Mouse (Mus musculus): ENCODE measurements around the gene Reps1.

Reps1 gene

DNA sequence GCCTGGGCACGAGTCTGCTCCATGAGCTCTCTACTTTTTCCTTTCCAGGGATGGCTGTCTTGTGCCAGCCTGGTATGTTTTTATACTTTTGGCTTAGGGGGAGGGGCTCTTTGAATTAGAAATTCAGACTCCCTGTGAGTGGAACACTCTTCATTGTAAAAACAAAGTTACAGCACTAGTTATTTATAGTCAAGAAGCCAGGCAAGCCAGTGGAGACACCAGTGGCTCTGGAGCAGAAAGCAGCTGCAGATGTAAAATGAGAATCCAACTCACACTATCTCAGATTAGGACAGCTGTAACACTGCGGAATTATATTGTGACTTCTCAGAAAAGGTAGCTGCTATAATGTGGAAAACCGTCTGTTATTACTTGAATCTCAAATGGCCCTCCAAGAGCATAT lies 91.6 kb downstream of the Reps1 start:
- DNase-seq: no peak

GRCm38 (mm10) chr10:18162435-18162971 lies 106.8 kb downstream of the Reps1 start:
- no peak for DNase-seq

All from thymus, postnatal 36 days (tissue).